Mouse (Mus musculus) erythroblast, embryonic 14.5 days (primary cell): ENCODE results near the gene Epb41.

Source experiments
- GATA1 ChIP-seq: IDR thresholded peaks from 2 replicates; pipeline ENCODE4 v1.6.1; 2012; ENCODE audit warnings: low read length, inconsistent platforms, mixed read lengths
- TAL1 ChIP-seq: IDR thresholded peaks from 3 replicates; pipeline ENCODE4 v1.6.1; 2012; ENCODE audit warnings: low read length, inconsistent platforms, mixed read lengths

DNA sequence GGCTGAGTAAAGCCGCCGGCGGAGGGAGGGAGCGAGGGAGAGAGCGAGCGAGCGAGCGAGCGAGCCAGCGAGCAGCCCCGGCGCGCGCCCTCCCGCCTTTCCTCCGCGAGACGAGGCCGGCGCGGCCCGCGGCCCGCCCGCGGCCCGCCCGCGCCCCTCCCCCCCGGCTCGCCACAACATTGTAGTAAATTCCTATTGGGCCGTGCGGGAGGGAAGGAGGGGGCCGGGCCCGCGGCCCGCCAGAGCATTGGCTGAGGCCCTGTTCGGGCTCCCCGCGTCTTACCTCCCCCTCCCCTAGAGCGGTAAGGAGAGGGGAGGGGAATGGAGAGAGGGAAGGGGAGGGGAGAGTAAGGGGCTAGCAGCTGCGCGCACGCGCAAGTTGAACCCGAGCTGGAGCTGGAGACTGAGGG is 26.1 kb downstream of the Epb41 start:
- TF ChIP-seq GATA1, result no peak
- no peak for TF ChIP-seq TAL1
